Mouse (Mus musculus) heart, adult 2 months (tissue): ENCODE results near the gene Ndufv1. TPM values are rescaled to one million over a fixed set of nuclear protein-coding genes. Genes with fewer than 3 reads are reported as not detected.
"Not testable (repeated sequence)": the region's sequence is repeated elsewhere in the genome, so short reads cannot be mapped to it uniquely, and the experiment has no call there.

ENCODE experiments used
- DNase-seq, 2 experiments: peaks; one replicate each; pipeline ENCODE4 v3.0.0; 2021
- H3K27ac ChIP-seq: fragments of 200-600 bp; 2 replicates; pipeline ENCODE4 v1.8.1; 2022
- H3K27me3 ChIP-seq: fragments of 200-500 bp; 2 replicates; pipeline ENCODE4 v1.6.1; 2012; ENCODE audit warnings: mild to moderate bottlenecking, low read length, inconsistent platforms, mixed read lengths; ENCODE audit not compliant: control insufficient read depth, insufficient read depth
- H3K36me3 ChIP-seq: fragments of 200-500 bp; 2 replicates; pipeline ENCODE4 v1.6.1; 2012; ENCODE audit warnings: low read length, inconsistent platforms; ENCODE audit not compliant: control insufficient read depth, insufficient read depth
- H3K4me1 ChIP-seq: fragments of 200-500 bp; 2 replicates; pipeline ENCODE4 v1.6.1; 2011; ENCODE audit warnings: low read length; ENCODE audit not compliant: control insufficient read depth, insufficient read depth
- H3K4me3 ChIP-seq: fragments of 200-600 bp; 2 replicates; pipeline ENCODE4 v1.8.1; 2022
- H3K79me2 ChIP-seq: fragments of 200-500 bp; replicated peaks from 2 replicates; pipeline ENCODE4 v1.6.1; 2012; ENCODE audit warnings: mild to moderate bottlenecking, inconsistent platforms, low read length, moderate library complexity, mixed read lengths; ENCODE audit not compliant: control insufficient read depth, insufficient read depth
- H3K9ac ChIP-seq: fragments of 200-500 bp; 2 replicates; pipeline ENCODE4 v1.6.1; 2012; ENCODE audit warnings: low read depth, mild to moderate bottlenecking, control low read depth, inconsistent platforms, low read length, mixed read lengths
- CTCF ChIP-seq: fragments of 200-600 bp; IDR thresholded peaks from 2 replicates; pipeline ENCODE4 v1.8.1; 2022; ENCODE audit warnings: antibody characterized with exemption, mild to moderate bottlenecking, moderate library complexity
- EP300 ChIP-seq: fragments of 200-500 bp; IDR thresholded peaks from 2 replicates; pipeline ENCODE4 v1.6.1; 2011; ENCODE audit warnings: low read depth, low read length, control low read depth; ENCODE audit not compliant: insufficient read depth
- POLR2A ChIP-seq: fragments of 200-500 bp; IDR thresholded peaks from 2 replicates; pipeline ENCODE4 v1.6.1; 2011; ENCODE audit warnings: mild to moderate bottlenecking, low read depth, low read length, control low read depth; ENCODE audit not compliant: insufficient read depth
- WGBS: fragments of 180-500 bp; shearing (Covaris S2); methylation state at CpG from one replicate; pipeline ENCODE4 v1.1.7; 2018; 5-methylcytosine and 5-hydroxymethylcytosine counted together
- intact Hi-C: fragments of 180-260 bp; cut with DNase I; formaldehyde crosslinking; loops from one replicate; pipeline ENCODE4 v1.15.1; 2025
- polyA plus RNA-seq: library from polyadenylated mRNA; depleted of rRNA; stranded (reverse); fragments of >200 nt; gene quantifications from 2 replicates; pipeline ENCODE4 v1.2.3, GENCODE M21; 2012
- total RNA-seq, 2 experiments: library from RNA; stranded (reverse); gene quantifications; 2 replicates each; pipeline ENCODE4 v1.2.3; 2021

Ndufv1 gene
- total and polyA plus RNA-seq, 3 experiments: 1,031 to 1,231 (median 1,078) TPM

- TF ChIP-seq POLR2A (no peak), EP300 (no peak), CTCF (no peak)
- Histone ChIP-seq H3K4me3 (no peak overlapping the region), H3K27me3 (no peaks in the 10 kb centered on the region), H3K4me1 (peaks cover 6% of the 10 kb centered on the region), H3K79me2 (no peaks in the 10 kb centered on the region), H3K36me3 (no peaks in the 10 kb centered on the region), H3K27ac (no peak overlapping the region), H3K9ac (no peak overlapping the region)
- 90% methylated on average over 8 of the region's 8 CpGs for WGBS
- intact Hi-C loops: no loop called here
- no peak for DNase-seq
Measured at GRCm38 (mm10) chr19:4046866-4047254, 34.3 kb upstream of the Ndufv1 start.

DNA sequence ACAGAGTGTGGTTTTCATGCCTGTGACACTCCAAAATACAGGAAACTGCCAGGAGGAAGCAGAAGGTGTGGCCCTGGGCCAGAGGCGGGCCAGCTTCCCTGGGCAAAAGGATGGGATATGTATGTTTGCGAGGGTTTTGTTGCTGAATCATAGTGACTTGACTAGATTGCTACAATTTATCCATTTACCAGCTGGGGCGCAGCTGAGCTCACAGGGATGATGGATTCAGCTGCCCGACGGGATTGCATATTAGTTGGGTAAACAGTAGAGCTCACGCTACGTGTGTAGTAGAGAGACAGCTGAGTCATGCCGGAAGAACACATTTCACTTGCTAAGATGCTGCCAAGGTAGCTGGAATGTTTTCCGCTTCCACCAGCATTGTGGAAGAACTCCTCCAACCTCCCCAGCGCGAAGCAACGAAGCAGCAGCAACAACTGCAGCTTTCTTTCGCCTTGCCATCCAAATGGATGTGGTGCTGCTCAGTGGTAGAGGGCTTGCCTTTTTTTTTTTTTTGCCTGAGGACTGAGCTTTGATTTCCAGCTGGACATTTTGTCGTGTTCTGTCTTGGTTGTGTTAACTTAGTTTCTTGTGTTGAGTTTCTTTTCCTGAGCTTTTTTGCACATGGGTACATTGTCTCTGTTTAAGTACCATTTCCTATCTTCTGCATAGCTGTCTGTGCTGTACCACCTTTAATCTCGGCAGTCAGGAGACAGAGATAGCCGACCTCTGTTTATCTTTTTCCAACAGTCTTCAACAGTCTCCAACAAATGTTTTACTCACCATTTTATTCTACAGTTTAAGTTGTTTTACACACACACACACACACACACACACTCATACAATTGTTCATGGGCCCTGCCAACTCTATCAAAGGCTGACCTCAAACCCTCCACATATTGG is 33.6 kb upstream of the Ndufv1 start, which contains the start of gene Gstp2:
Gstp2 (minus strand) TSS at position 58 of the 900 bp plus-strand sequence.
- H3K27ac ChIP-seq: peak within 1 kb of the TSS; percentile 69

GRCm38 (mm10) chr19:4044109-4044508 is 31.5 kb upstream of the Ndufv1 start:
- H3K79me2 ChIP-seq, H3K27ac ChIP-seq, H3K4me3 ChIP-seq, H3K27me3 ChIP-seq, H3K4me1 ChIP-seq, H3K9ac ChIP-seq, DNase-seq, H3K36me3 ChIP-seq, intact Hi-C loops: not testable (repeated sequence)
- WGBS: 79% methylated on average over 5 of the region's 5 CpGs

More for the DNA sequence above, 33.6 kb upstream of the Ndufv1 start, which contains the start of gene Gstp2:
- no peaks in the 10 kb centered on the region for H3K36me3 ChIP-seq
- intact Hi-C loops: no loop called here
- 0 out of 2 replicates have a peak within 1 kb of the TSS, but pooled peaks have one; percentile 1 for H3K4me3 ChIP-seq
- H3K79me2 ChIP-seq: no peaks in the 10 kb centered on the region
- peak; percentile 78 to 86 for DNase-seq
- H3K27me3 ChIP-seq: no peaks in the 10 kb centered on the region
- 22% methylated on average over 16 of the region's 16 CpGs for WGBS
- no peak within 1 kb of the TSS for H3K9ac ChIP-seq
- H3K4me1 ChIP-seq: peaks cover 6% of the 10 kb centered on the region
- TF ChIP-seq EP300 (peak; percentile 73; the same call in 1 of the 2 replicates), CTCF (peak; percentile 77), POLR2A (0 out of 2 replicates have a peak, but pooled peaks have one; percentile 34)

GRCm38 (mm10) chr19:4042124-4042523 is 29.5 kb upstream of the Ndufv1 start:
- H3K36me3 ChIP-seq: no peaks in the 10 kb centered on the region
- peaks cover 8% of the 10 kb centered on the region for H3K4me1 ChIP-seq
- WGBS: 52% methylated on average over 14 of the region's 14 CpGs
- H3K4me3 ChIP-seq: no peak overlapping the region; the same call in 1 of the 2 replicates
- peak; percentile 58 to 70 for DNase-seq
- TF ChIP-seq POLR2A: 0 out of 2 replicates have a peak, but pooled peaks have one; percentile 29
- TF ChIP-seq EP300: no peak
- H3K9ac ChIP-seq: no peak overlapping the region
- H3K27me3 ChIP-seq: no peaks in the 10 kb centered on the region
- intact Hi-C loops: no loop called here
- peak overlapping the region; percentile 49 for H3K27ac ChIP-seq
- H3K79me2 ChIP-seq: no peaks in the 10 kb centered on the region

- intact Hi-C loops, H3K36me3 ChIP-seq: not testable (repeated sequence)
- whole genome bisulfite sequencing: 91% methylated on average over 3 of the region's 4 CpGs
Measured at GRCm38 (mm10) chr19:4041500-4041899, 28.9 kb upstream of the Ndufv1 start.

GRCm38 (mm10) chr19:4040941-4041340 is 28.3 kb upstream of the Ndufv1 start:
- DNase-seq, intact Hi-C loops, H3K4me1 ChIP-seq, H3K4me3 ChIP-seq, H3K27ac ChIP-seq, H3K9ac ChIP-seq, H3K36me3 ChIP-seq, H3K27me3 ChIP-seq, H3K79me2 ChIP-seq: not testable (repeated sequence)
- WGBS: 86% methylated on average over 5 of the region's 5 CpGs

More at GRCm38 (mm10) chr19:4041500-4041899, 28.9 kb upstream of the Ndufv1 start:
- not testable (repeated sequence) for H3K9ac ChIP-seq, H3K4me1 ChIP-seq, DNase-seq, H3K79me2 ChIP-seq, H3K27me3 ChIP-seq, H3K4me3 ChIP-seq, H3K27ac ChIP-seq
